Mouse (Mus musculus): ENCODE results near the gene Gm12355. TPM values are rescaled to one million over a fixed set of nuclear protein-coding genes. Genes with fewer than 3 reads are reported as not detected.

The Gm12355 gene
- 0.30 and 1.2 TPM in 2 replicates for polyA plus RNA-seq (2021; fragmentation: Nextera tagmentation)
- long read RNA-seq, experiment 1, result 0 reads
- long read RNA-seq, experiment 2, result 0 reads

DNA sequence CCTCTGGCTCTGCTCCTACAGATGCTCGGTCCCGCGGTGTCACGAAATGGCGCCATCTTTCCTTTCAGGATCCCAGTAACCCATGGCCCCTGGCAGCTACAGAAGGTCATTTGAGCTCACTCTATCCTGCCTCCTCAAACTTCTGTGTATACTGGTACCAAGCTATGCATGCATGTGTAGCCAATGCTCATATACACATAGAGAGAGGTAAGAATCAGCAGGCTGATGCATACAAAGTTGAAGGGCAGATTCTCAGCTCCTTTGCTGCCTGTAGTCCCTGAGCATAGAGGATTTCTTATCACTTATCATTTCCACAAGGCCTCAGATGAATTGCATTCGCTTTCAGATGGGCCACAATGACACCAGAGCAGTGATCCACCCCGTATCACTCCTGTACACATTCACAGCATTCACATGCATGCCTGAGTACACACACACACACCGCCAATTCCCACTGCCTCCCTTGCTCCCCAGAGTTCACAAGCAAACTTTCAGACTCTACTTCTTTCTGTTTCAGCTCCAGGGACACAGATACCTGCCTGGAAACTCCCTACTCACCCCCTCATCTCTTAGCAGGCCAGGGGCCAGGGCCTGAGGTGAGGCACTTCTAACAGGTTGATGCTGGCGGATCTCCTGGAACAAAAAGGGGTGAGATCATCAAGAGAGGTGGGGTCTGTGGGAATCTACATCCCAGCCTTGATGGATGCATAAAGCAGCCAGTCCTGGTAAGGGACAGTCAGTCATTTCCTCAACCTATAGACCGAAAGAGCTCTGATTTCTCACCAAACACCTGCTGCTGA is at the start of gene Gm12355, which contains the start of gene Gsdma3:
Gene Gm12355 (minus strand): TSS at position 51 of the 800 bp plus-strand sequence.
Gene Gsdma3 (plus strand): TSS at position 750 of the 800 bp plus-strand sequence.

DNA sequence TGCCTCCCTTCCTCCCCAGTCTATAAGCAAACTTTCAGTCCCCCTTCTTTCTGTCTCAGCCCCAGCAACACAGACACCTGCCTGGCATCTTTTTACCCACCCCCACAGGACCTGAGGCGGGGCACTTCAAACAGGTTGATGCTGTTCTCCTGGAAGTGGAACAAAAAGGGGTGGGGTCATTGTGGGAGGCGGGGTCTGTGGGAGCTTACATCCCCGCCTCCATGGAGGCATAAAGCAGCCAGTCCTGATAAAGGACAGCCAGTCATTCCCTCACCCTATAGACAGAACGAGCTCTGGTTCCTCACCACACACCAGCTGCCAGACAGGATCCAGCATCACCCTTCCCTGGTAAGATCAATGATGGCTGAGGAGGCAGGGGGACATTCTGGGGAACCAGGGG is 38.6 kb upstream of the Gm12355 start, which contains the start of gene Gsdma:
Gene Gsdma (plus strand): TSS at position 261 of the 400 bp plus-strand sequence.

DNA sequence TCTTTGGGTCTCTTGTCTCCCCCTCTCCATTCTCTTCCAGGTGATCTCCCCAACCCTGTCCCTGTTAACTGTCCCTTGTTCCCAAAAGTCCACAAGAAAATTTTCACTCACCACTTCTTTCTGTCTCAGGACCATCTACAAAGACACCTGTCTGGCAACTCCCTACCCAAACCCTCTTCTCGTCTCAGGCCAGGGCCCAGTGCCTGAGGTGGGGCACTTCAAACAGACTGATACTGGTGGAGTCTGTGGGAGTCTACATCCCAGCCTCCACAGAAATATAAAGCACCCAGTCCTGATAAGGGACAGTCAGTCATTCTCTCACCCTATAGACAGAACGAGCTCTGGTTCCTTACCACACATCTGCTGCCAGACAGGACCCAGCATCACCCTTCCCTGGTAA is 21.0 kb upstream of the Gm12355 start, which contains the start of gene Gsdma2:
Gene Gsdma2 (plus strand): TSS at position 301 of the 400 bp plus-strand sequence.

DNA sequence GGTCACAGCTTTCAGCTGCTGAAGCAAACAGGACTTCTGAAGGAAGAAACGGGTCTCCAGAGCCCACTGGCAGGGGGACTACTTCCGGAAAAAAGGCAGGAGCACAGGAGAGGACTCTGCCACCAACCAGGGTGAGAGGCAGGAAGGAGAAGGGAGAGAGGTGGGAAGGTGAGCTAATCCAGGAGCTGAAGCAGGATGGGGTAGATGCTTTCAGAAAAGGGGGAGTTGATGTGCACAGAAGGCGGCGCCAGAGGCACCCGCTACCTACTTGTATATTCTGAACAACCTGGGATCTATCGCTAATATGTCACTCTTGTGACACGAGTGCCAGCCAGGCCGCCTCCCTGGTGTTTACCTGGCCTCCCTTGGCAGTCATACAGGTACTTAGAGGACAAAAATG is 27.5 kb downstream of the Gm12355 start, which contains the start of gene Lrrc3c:
Gene Lrrc3c (plus strand): TSS at position 301 of the 400 bp plus-strand sequence.

DNA sequence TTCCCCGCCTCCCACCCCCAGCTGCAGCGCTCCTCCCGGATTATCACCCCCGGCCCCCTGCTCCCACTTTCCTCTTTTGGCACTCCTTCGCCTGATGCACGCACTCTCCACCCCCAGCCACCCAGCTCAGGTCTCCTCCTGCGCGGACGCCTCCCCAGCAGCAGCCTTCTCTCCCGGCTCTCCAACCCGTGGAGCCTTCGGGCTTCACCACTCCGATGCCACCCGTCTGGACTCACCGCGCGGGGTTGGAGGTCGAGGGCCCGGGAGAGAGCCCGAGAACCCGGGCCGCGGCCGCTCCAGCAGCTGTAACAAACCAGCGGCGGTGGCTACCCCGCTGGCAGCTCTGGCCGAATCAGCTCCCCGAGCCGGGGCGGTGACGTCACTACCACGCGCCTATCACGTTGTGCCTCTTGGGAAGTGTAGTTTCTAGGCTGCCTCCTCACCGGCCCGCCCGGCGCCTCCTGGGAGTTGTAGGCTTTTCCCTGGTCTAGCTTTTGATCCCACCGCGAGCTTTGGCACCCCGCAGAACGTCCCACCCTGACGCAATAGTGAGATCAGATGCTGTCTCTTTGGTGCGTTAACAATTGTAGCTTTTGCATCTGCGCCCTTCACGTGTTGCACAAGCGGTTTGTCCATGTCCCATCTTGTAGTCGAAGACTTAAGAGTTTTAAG is 38.4 kb downstream of the Gm12355 start, which contains the start of gene Ormdl3:
Gene Ormdl3 (minus strand): TSS at position 477 of the 672 bp plus-strand sequence.

Other genes starting within 250 kb of the Gm12355 start
- gene Tcap, start 241.8 kb downstream of the Gm12355 start, polyA plus RNA-seq (2021; fragmentation: Nextera tagmentation), result 10.8 and 18.4 TPM in 2 replicates
- gene Pnmt, start 239.2 kb downstream of the Gm12355 start, polyA plus RNA-seq (2021; fragmentation: Nextera tagmentation), result 0.17 and 0.50 TPM in 2 replicates
- 0.92 and 4.4 TPM in 2 replicates for gene Pgap3, start 225.2 kb downstream of the Gm12355 start, polyA plus RNA-seq (2021; fragmentation: Nextera tagmentation)
- 1.1 and 1.3 TPM in 2 replicates for gene Erbb2, start 213.2 kb downstream of the Gm12355 start, polyA plus RNA-seq (2021; fragmentation: Nextera tagmentation)
- 279 and 288 TPM in 2 replicates for gene Mien1, start 186.7 kb downstream of the Gm12355 start, polyA plus RNA-seq (2021; fragmentation: Nextera tagmentation)
- gene Grb7, start 179.3 kb downstream of the Gm12355 start, polyA plus RNA-seq (2021; fragmentation: Nextera tagmentation), result 1.4 and 1.7 TPM in 2 replicates
- 0.73 and 1.6 TPM in 2 replicates for gene Ikzf3, start 79.6 kb downstream of the Gm12355 start, polyA plus RNA-seq (2021; fragmentation: Nextera tagmentation)
- gene Zpbp2, start 74.6 kb downstream of the Gm12355 start, polyA plus RNA-seq (2021; fragmentation: Nextera tagmentation), result not detected in 2 replicates
- 18.2 and 19.1 TPM in 2 replicates for gene Ormdl3, start 38.3 kb downstream of the Gm12355 start, polyA plus RNA-seq (2021; fragmentation: Nextera tagmentation)
- gene Lrrc3c, start 27.4 kb downstream of the Gm12355 start, polyA plus RNA-seq (2021; fragmentation: Nextera tagmentation), result not detected in 2 replicates
- gene Gsdma3, start 699 bp upstream of the Gm12355 start, polyA plus RNA-seq (2021; fragmentation: Nextera tagmentation), result not detected in 2 replicates
- gene Gsdma2, start 21.1 kb upstream of the Gm12355 start, polyA plus RNA-seq (2021; fragmentation: Nextera tagmentation), result not detected in 2 replicates
- gene Gsdma, start 38.7 kb upstream of the Gm12355 start, polyA plus RNA-seq (2021; fragmentation: Nextera tagmentation), result not detected in 2 replicates
- 73.9 and 75.5 TPM in 2 replicates for gene Psmd3, start 56.9 kb upstream of the Gm12355 start, polyA plus RNA-seq (2021; fragmentation: Nextera tagmentation)
- gene Csf3, start 75.6 kb upstream of the Gm12355 start, polyA plus RNA-seq (2021; fragmentation: Nextera tagmentation), result not detected in 2 replicates
- gene Med24, start 103.8 kb upstream of the Gm12355 start, polyA plus RNA-seq (2021; fragmentation: Nextera tagmentation), result 23.9 and 29.3 TPM in 2 replicates
- 112 and 113 TPM in 2 replicates for gene Thra, start 115.0 kb upstream of the Gm12355 start, polyA plus RNA-seq (2021; fragmentation: Nextera tagmentation)
- 51.2 and 77.4 TPM in 2 replicates for gene Nr1d1, start 149.7 kb upstream of the Gm12355 start, polyA plus RNA-seq (2021; fragmentation: Nextera tagmentation)
- 14.8 and 16.6 TPM in 2 replicates for gene Msl1, start 169.9 kb upstream of the Gm12355 start, polyA plus RNA-seq (2021; fragmentation: Nextera tagmentation)
- 4.9 and 15.5 TPM in 2 replicates for gene Casc3, start 179.2 kb upstream of the Gm12355 start, polyA plus RNA-seq (2021; fragmentation: Nextera tagmentation)
- gene Rapgefl1, start 211.1 kb upstream of the Gm12355 start, polyA plus RNA-seq (2021; fragmentation: Nextera tagmentation), result 9.0 and 16.2 TPM in 2 replicates
- gene Wipf2, start 238.0 kb upstream of the Gm12355 start, polyA plus RNA-seq (2021; fragmentation: Nextera tagmentation), result 5.2 and 5.3 TPM in 2 replicates

Data from left cerebral cortex, adult 6 months (tissue).